Mouse (Mus musculus) cerebellum, postnatal 25 days (tissue): ENCODE results near the gene Dnmt3l.
"Not testable (repeated sequence)": the region's sequence is repeated elsewhere in the genome, so short reads cannot be mapped to it uniquely, and the experiment has no call there.

Experiments
- DNase-seq, 2 experiments: peaks; one replicate each; pipeline ENCODE4 v3.0.0; 2021; ENCODE audit warnings: mixed read lengths in 2 of 2

Dnmt3l gene

DNA sequence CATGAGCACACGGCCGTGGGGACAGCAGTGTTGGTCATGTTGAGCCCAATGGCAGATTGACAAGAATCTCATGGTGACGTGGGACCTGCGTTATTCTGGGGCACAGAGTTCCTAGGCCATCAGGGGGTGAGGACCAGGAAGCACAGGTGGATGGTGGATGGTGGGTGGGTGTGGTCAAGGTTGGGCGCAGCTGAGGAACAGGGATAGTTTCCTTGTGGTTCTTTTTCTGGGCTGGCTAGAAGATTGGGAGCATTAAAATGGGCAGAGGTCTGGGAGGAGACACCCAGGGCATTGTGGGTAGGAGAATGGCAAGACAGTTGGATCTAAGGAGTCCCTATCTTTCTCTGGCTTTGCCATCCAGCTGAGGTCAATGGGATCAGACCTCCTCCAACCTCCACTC lies at the start of gene Dnmt3l:
TSS of gene Dnmt3l (plus strand) at position 301 of the 400 bp plus-strand sequence.
- DNase-seq, result no peak

GRCm38 (mm10) chr10:77995639-77996038 lies 46.1 kb upstream of the Dnmt3l start:
- no peak for DNase-seq

GRCm38 (mm10) chr10:78000200-78000599 lies 41.5 kb upstream of the Dnmt3l start:
- DNase-seq, result no peak

DNA sequence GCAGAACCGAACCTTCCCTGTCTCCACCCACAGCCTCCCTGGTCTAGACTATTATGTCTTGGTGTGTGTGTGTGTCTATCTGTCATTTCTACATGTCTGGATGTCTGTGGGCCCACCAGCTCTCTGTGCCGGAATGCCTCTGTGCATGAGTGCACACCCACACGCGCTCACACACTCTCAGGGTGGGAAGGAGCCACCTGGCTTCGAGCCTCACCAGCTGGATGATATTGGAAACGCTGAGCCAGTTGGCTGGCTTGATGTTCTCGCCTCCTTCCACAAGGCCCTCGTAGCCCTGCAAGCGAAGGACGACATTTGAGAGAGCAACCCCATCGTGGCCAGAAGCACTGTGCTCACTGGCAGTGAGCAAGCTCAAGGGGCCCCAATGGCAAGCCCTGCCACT lies 40.0 kb upstream of the Dnmt3l start:
- no peak for DNase-seq

DNA sequence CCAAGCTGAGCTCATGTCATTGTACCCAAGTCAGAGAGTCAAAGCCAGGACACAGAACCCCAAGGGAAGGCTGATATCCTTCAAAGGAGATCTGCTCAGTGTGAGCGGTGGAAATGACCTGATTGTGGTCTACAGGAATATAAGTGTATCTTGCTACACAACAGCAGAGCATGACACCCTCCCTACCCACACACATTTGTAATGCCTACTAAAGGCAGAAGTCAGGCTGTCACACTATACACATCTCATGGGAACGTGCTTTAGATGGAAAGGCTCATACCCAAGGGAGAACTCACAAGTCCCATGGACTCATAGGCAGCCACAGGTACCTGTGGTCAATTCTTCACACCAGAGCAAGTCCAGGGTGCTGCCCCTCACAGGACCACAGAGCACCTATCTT lies 39.4 kb upstream of the Dnmt3l start:
- no peak for DNase-seq

GRCm38 (mm10) chr10:78004479-78005100 lies 37.2 kb upstream of the Dnmt3l start:
- DNase-seq, result no peak

- DNase-seq, result no peak
These were observed 35.8 kb upstream of the Dnmt3l start for GRCm38 (mm10) chr10:78005791-78006438.

DNA sequence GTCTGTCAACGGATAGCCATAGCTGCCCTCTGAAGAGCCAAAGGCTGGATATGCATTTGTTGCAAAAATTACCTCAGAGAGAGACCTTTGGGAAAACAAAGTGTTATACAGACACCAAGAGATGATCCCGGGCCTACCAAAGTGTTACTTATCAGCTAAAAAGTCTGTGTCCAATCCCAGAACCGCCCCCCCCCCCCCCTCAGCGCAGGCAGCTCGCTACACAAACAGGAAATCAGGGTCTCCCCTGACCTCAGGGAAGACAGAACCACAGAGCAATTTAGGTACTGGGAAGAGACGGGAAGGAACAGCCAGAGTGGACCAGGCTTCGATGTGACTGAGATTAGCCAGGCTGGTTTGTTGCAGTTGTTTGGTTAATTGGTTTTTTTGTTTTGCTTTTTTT lies 34.5 kb upstream of the Dnmt3l start:
- DNase-seq, result no peak

DNA sequence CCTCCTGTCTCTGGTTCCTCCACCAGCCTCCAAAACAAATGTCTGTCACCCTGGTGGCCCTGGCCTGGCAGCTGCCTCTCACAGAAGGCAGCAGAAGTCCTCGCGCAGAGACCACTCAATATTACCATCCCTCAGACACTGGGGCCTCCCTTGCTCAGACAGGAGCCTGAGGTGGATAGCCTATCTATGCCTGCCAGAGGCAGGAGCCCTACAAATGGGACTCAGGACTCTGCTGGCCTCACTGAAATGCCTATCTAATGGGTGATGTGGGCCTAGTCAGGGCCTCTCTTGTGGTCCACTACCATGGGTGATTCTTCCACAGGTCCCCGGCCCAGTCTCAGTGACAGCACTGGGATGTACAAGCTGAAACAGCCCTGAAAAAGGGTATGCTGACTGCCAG lies 33.6 kb upstream of the Dnmt3l start:
- DNase-seq, result no peak

DNA sequence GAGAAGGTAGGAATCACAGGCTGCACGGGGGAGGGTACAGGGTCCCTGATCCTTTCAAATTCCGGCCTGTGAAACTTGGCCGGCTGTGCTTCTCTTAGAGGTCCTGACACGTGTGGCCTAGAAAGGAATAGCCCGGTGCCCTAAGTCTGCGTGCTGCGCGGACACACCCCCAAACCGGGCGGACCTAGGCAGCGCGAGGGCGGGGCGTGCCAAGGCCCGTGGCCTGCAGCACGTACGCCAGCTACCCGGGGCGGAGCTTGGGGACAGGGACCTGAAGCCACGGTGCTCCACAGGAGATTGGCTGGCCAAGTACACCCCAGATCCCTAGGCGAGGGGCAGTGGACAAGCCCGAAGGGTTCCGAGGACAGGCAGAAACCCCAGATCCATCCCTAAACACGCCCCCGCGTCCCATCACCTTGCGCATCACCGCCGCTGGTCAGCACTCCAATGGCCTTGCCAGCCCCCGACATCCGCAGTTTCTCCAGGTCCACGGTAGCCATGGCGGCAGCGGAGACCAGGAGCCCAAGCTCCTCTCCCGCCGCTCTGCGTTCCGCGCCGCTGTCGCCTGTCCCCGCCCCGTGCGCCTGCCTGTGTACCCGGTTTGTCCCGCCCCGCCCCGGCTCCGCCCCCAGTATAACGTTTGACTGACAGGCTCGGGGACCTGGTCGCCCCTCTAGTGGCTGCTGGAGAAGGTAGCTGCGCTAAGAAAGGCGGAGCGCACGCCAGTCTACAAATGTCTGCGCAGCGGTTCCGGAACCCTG lies 32.4 kb upstream of the Dnmt3l start:
- DNase-seq, result peak; percentile 95 to 97

DNA sequence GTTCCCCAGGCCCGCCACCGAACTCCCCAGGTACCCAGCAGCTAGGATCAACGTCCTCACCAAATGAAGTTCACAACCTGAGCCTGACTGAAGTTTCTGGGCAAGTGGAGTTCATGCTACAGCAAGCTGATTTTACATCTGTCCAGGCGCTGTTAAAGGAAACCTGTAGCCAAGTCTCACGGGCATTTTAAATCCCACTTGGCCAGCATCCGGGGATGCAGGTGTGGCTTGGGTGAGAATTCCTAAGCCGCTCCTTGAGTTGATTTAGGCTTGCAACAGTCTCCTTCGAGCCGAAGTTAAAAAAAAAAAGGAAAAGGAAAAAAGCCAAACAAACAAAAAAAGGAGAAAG lies 31.8 kb upstream of the Dnmt3l start, which contains the start of gene Pfkl:
TSS of gene Pfkl (minus strand) at position 139 of the 349 bp plus-strand sequence.
- DNase-seq, result no peak

- no peak for DNase-seq
These were observed 31.4 kb upstream of the Dnmt3l start for GRCm38 (mm10) chr10:78010335-78010734.

DNA sequence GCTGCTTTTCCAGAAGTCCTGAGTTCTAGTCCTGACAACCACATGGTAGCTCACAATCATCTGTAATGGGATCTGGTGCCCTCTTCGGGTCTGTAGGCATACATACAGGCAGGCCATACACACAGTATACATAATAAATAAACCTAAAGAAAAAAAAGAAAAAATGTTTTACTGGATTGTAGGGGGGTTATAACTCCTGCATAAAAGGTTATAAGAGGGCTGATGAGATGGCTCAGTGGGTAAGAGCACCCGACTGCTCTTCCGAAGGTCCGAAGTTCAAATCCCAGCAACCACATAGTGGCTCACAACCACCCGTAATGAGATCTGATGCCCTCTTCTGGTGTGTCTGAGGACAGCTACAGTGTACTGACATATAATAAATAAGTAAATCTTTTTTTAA lies 30.6 kb upstream of the Dnmt3l start:
- DNase-seq, result not testable (repeated sequence)

- DNase-seq, result no peak
These were observed 28.9 kb upstream of the Dnmt3l start for GRCm38 (mm10) chr10:78012661-78013495.

- no peak for DNase-seq
These were observed 26.3 kb upstream of the Dnmt3l start for GRCm38 (mm10) chr10:78015489-78015888.

DNA sequence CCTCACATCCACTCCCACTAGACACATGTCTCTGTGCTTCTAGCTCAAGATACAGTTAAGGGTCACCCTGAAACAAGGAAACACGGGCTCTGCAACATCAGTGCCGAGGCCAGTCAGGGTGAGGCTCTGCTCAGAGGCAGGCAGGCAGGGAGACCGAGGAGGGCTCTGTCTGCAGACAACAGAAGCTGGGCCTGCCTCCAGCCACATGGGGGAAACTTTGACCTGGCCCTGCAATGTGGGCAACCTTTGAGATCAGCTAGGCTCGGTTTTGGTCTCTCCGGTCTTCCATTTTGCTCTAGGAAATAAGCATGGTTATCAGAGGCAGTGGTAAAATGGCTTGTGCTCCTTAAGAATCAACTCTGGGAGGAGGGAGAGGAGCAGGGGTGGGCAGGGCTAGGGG lies 25.4 kb upstream of the Dnmt3l start:
- no peak for DNase-seq

GRCm38 (mm10) chr10:78018797-78019203 lies 22.9 kb upstream of the Dnmt3l start:
- peak; percentile 84 to 91 for DNase-seq

DNA sequence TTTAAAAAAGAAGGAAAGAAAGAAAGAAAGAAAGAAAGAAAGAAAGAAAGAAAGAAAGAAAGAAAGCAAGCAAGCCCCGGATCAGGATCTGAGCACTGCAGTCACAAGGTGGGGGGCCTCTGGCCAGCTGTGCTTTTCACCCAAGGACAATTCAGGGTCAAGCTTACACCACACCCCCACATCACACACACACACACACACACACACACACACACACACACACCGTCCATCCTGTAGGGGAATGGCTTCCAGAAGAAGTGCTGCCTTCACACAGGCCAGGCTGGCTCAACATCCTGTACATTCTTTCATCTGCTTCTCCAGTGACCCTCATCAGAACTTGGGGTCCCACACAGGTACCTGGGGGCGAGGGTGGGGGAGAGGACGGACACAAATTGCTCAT lies 22.5 kb upstream of the Dnmt3l start:
- no peak for DNase-seq

DNA sequence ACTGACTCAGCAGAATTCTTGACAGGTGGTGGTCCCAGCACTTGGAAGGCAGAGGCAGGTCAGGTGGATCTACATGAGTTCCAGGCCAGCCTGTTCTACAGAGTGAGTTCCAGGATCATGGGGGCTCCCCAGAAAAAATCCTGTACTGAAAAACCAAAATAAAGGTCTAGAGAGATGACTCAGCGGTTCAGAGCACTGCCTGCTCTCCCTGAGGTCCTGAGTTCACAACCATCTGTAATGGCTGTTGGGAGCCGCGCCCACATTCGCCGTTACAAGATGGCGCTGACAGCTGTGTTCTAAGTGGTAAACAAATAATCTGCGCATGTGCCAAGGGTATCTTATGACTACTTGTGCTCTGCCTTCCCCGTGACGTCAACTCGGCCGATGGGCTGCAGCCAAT lies 21.8 kb upstream of the Dnmt3l start:
- DNase-seq, result not testable (repeated sequence)

- not testable (repeated sequence) for DNase-seq
These were observed 16.3 kb upstream of the Dnmt3l start for GRCm38 (mm10) chr10:78025453-78025852.

- peak; percentile 73 to 86 for DNase-seq
These were observed 13.6 kb upstream of the Dnmt3l start for GRCm38 (mm10) chr10:78028129-78028528.

DNA sequence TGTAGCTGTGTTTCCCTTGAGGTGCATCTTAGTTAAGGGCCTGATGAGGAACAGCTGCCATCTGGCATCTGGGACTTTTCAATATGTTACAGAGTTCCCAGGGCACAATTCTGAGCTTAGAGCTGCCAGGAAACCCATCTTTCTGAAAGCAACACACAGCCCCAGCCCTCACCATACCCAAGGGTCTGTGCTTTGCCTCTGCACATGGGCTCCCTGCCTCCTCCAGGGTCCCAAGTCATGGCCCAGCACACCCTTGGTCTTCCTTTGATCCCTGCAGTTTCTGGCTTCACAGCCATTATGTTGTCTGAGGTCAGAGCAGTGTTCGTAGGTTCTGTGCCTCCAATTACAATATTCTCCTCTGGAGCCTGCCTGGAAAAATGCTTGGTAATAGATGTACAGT lies 12.7 kb upstream of the Dnmt3l start:
- DNase-seq, result no peak

- DNase-seq, result no peak
These were observed 9.8 kb upstream of the Dnmt3l start for GRCm38 (mm10) chr10:78031987-78032386.
